Mouse (Mus musculus) E14TG2a.4 (cell line): ENCODE results near the gene Gm20696.

Experiments
- H3K27me3 ChIP-seq: 2 replicates; pipeline ENCODE4 v1.6.1; 2014; ENCODE audit warnings: low read length, control low read depth; ENCODE audit not compliant: insufficient read depth
- H3K36me3 ChIP-seq: 2 replicates; pipeline ENCODE4 v1.6.1; 2014; ENCODE audit warnings: low read length, control low read depth; ENCODE audit not compliant: insufficient read depth
- H3K4me1 ChIP-seq: replicated peaks from 2 replicates; pipeline ENCODE4 v1.6.1; 2014; ENCODE audit warnings: low read depth, low read length, control low read depth
- H3K4me3 ChIP-seq: replicated peaks from 2 replicates; pipeline ENCODE4 v1.5.1; 2014; ENCODE audit warnings: mild to moderate bottlenecking, low read length
- H3K9me3 ChIP-seq: 2 replicates; pipeline ENCODE4 v1.6.1; 2014; ENCODE audit warnings: low read length, control low read depth
- CTCF ChIP-seq: conservative IDR thresholded peaks from 2 replicates; pipeline ENCODE4 v1.5.1; 2014; ENCODE audit warnings: low read length
- NANOG ChIP-seq: IDR thresholded peaks from 2 replicates; pipeline ENCODE4 v1.6.1; 2014; ENCODE audit warnings: borderline replicate concordance, low read length, mixed read lengths
- POU5F1 ChIP-seq: IDR thresholded peaks from 2 replicates; pipeline ENCODE4 v1.6.1; 2014; ENCODE audit warnings: low read length, borderline replicate concordance

The Gm20696 gene

GRCm38 (mm10) chr6:99491146-99491545 lies 175.5 kb downstream of the Gm20696 start:
- Histone ChIP-seq H3K9me3 (no peaks in the 10 kb centered on the region), H3K36me3 (no peaks in the 10 kb centered on the region), H3K4me3 (no peak overlapping the region), H3K27me3 (no peaks in the 10 kb centered on the region), H3K4me1 (no peaks in the 10 kb centered on the region)
- TF ChIP-seq POU5F1, result no peak
- TF ChIP-seq CTCF, result no peak
- no peak for TF ChIP-seq NANOG

- Histone ChIP-seq H3K4me3 (no peak overlapping the region), H3K27me3 (peaks cover 9% of the 10 kb centered on the region), H3K36me3 (no peaks in the 10 kb centered on the region), H3K4me1 (peaks cover 10% of the 10 kb centered on the region), H3K9me3 (no peaks in the 10 kb centered on the region)
- no peak for TF ChIP-seq POU5F1
- TF ChIP-seq CTCF, result no peak
- no peak for TF ChIP-seq NANOG
Observed at GRCm38 (mm10) chr6:99489900-99490648, 176.5 kb downstream of the Gm20696 start.

GRCm38 (mm10) chr6:99489423-99489822 lies 177.2 kb downstream of the Gm20696 start:
- H3K36me3 ChIP-seq, result no peaks in the 10 kb centered on the region
- TF ChIP-seq POU5F1, result no peak
- no peak for TF ChIP-seq NANOG
- no peak for TF ChIP-seq CTCF
- H3K27me3 ChIP-seq, result peaks cover 12% of the 10 kb centered on the region
- H3K9me3 ChIP-seq, result no peaks in the 10 kb centered on the region
- H3K4me1 ChIP-seq, result peaks cover 15% of the 10 kb centered on the region
- H3K4me3 ChIP-seq, result no peak overlapping the region

GRCm38 (mm10) chr6:99485884-99486640 lies 180.5 kb downstream of the Gm20696 start:
- Histone ChIP-seq H3K9me3 (no peaks in the 10 kb centered on the region), H3K27me3 (peaks cover 21% of the 10 kb centered on the region), H3K4me1 (peaks cover 24% of the 10 kb centered on the region), H3K36me3 (no peaks in the 10 kb centered on the region), H3K4me3 (peak overlapping the region; percentile 45; the same call in 1 of the 2 replicates)
- TF ChIP-seq NANOG (no peak), POU5F1 (no peak), CTCF (no peak)

GRCm38 (mm10) chr6:99485217-99485883 lies 181.2 kb downstream of the Gm20696 start:
- Histone ChIP-seq H3K27me3 (peaks cover 21% of the 10 kb centered on the region), H3K9me3 (no peaks in the 10 kb centered on the region), H3K36me3 (no peaks in the 10 kb centered on the region), H3K4me3 (peak overlapping the region; percentile 45), H3K4me1 (peaks cover 24% of the 10 kb centered on the region)
- TF ChIP-seq CTCF (no peak), POU5F1 (no peak), NANOG (no peak)

GRCm38 (mm10) chr6:99484884-99485216 lies 181.7 kb downstream of the Gm20696 start:
- TF ChIP-seq NANOG, result no peak
- no peak for TF ChIP-seq POU5F1
- TF ChIP-seq CTCF, result no peak
- no peaks in the 10 kb centered on the region for H3K36me3 ChIP-seq
- no peaks in the 10 kb centered on the region for H3K9me3 ChIP-seq
- H3K27me3 ChIP-seq, result peaks cover 21% of the 10 kb centered on the region
- peaks cover 24% of the 10 kb centered on the region for H3K4me1 ChIP-seq
- H3K4me3 ChIP-seq, result peak overlapping the region; percentile 45

GRCm38 (mm10) chr6:99484197-99484725 lies 182.3 kb downstream of the Gm20696 start:
- Histone ChIP-seq H3K4me1 (peaks cover 24% of the 10 kb centered on the region), H3K27me3 (peaks cover 21% of the 10 kb centered on the region), H3K4me3 (no peak overlapping the region), H3K9me3 (no peaks in the 10 kb centered on the region), H3K36me3 (no peaks in the 10 kb centered on the region)
- TF ChIP-seq POU5F1 (no peak), CTCF (no peak), NANOG (no peak)

GRCm38 (mm10) chr6:99483556-99483955 lies 183.0 kb downstream of the Gm20696 start:
- Histone ChIP-seq H3K36me3 (no peaks in the 10 kb centered on the region), H3K4me1 (peaks cover 24% of the 10 kb centered on the region), H3K4me3 (no peak overlapping the region), H3K9me3 (no peaks in the 10 kb centered on the region), H3K27me3 (peaks cover 21% of the 10 kb centered on the region)
- TF ChIP-seq NANOG, result no peak
- no peak for TF ChIP-seq POU5F1
- no peak for TF ChIP-seq CTCF
